Mouse (Mus musculus) liver, postnatal 0 days (tissue): ENCODE measurements at regions not wholly inside any gene's neighbourhood (a gene's known extent, or its start where the extent isn't known, plus 50 kb on each side); places are given as distances from the start of the nearest gene placed in this dataset.
A peak's percentile ranks its signal among the peaks of the same experiment; 100 is the strongest.

Experiments
- ATAC-seq: fragments of 200-750 bp; cut with Nextera tagmentation; 2 replicates; pipeline ENCODE4 v1.8.0; 2017; ENCODE audit warnings: mild to moderate bottlenecking, moderate library complexity
- DNase-seq: peaks from one replicate; pipeline ENCODE4 v3.0.0-alpha.2; 2016
- H3K27ac ChIP-seq: fragments of 300-500 bp; sonication (generic); 2 replicates; pipeline ENCODE4 v1.5.1; 2014; ENCODE audit warnings: antibody characterized with exemption, moderate library complexity, mild to moderate bottlenecking, low read depth
- H3K27me3 ChIP-seq: fragments of 300-500 bp; sonication (generic); 2 replicates; pipeline ENCODE4 v1.6.1; 2014; ENCODE audit warnings: low read length, control low read depth, mixed read lengths; ENCODE audit not compliant: insufficient read depth
- H3K36me3 ChIP-seq: fragments of 300-500 bp; sonication (generic); replicated peaks from 2 replicates; pipeline ENCODE4 v1.6.1; 2014; ENCODE audit warnings: mild to moderate bottlenecking, control low read depth, low read length, moderate library complexity, mixed read lengths; ENCODE audit not compliant: insufficient read depth
- H3K4me1 ChIP-seq: fragments of 300-500 bp; sonication (generic); 2 replicates; pipeline ENCODE4 v1.6.1; 2014; ENCODE audit warnings: antibody characterized with exemption, mild to moderate bottlenecking, control low read depth; ENCODE audit not compliant: insufficient read depth
- H3K4me2 ChIP-seq: fragments of 300-500 bp; sonication (generic); 2 replicates; pipeline ENCODE4 v1.6.1; 2014; ENCODE audit warnings: low read depth, mild to moderate bottlenecking, low read length, moderate library complexity, mixed read lengths
- H3K4me3 ChIP-seq: fragments of 300-500 bp; sonication (generic); 2 replicates; pipeline ENCODE4 v1.5.1; 2014; ENCODE audit warnings: low read depth, low read length
- H3K9ac ChIP-seq: fragments of 300-500 bp; sonication (generic); replicated peaks from 2 replicates; pipeline ENCODE4 v1.6.1; 2014; ENCODE audit warnings: mild to moderate bottlenecking, moderate library complexity
- H3K9me3 ChIP-seq: fragments of 300-500 bp; sonication (generic); 2 replicates; pipeline ENCODE4 v1.6.1; 2016; ENCODE audit warnings: mild to moderate bottlenecking, control low read depth, low read length, mixed read lengths
- CTCF ChIP-seq: sonication (generic); IDR thresholded peaks from 2 replicates; pipeline ENCODE4 v1.5.1; 2016; ENCODE audit warnings: antibody characterized with exemption, low read depth
- EP300 ChIP-seq: IDR thresholded peaks from 2 replicates; pipeline ENCODE4 v1.6.1; 2016; ENCODE audit warnings: antibody characterized with exemption, low read depth, mild to moderate bottlenecking
- WGBS: fragments of 180-500 bp; shearing (Covaris S2); extraction: QIAGEN DNeasy Blood & Tissue Kit; methylation state at CpG from one replicate; pipeline ENCODE4 v1.1.7; 2014; ENCODE audit not compliant: insufficient replicate concordance; 5-methylcytosine and 5-hydroxymethylcytosine counted together

- H3K36me3 ChIP-seq = no peaks in the 10 kb centered on the region
- TF ChIP-seq EP300 (no peak), CTCF (no peak)
- no peaks in the 10 kb centered on the region for H3K9me3 ChIP-seq
- H3K27me3 ChIP-seq = no peaks in the 10 kb centered on the region
- H3K4me3 ChIP-seq = no peak overlapping the region
- no peaks in the 10 kb centered on the region for H3K4me1 ChIP-seq
- H3K27ac ChIP-seq = no peak overlapping the region
- H3K9ac ChIP-seq = no peak overlapping the region
- ATAC-seq (no peak), DNase-seq (no peak)
- no peak overlapping the region for H3K4me2 ChIP-seq
- WGBS = 77% methylated on average over 3 of the region's 3 CpGs
Observed at GRCm38 (mm10) chr5:4498425-4498824, 259.4 kb downstream of the Fzd1 start.

- H3K9ac ChIP-seq = no peak overlapping the region
- H3K27me3 ChIP-seq = no peaks in the 10 kb centered on the region
- WGBS = 19% methylated on average over 3 of the region's 3 CpGs
- H3K9me3 ChIP-seq = no peaks in the 10 kb centered on the region
- no peak overlapping the region for H3K4me3 ChIP-seq
- no peaks in the 10 kb centered on the region for H3K4me1 ChIP-seq
- no peaks in the 10 kb centered on the region for H3K36me3 ChIP-seq
- no peak overlapping the region for H3K27ac ChIP-seq
- no peak for DNase-seq
- no peak for TF ChIP-seq CTCF
- TF ChIP-seq EP300 = no peak
- ATAC-seq = no peak
- peak overlapping the region; percentile 33; the same call in 1 of the 2 replicates for H3K4me2 ChIP-seq
Observed at GRCm38 (mm10) chr5:4496907-4497200, 261.0 kb downstream of the Fzd1 start.

GRCm38 (mm10) chr5:4496132-4496906 is 261.5 kb downstream of the Fzd1 start:
- no peaks in the 10 kb centered on the region for H3K36me3 ChIP-seq
- no peak overlapping the region for H3K9ac ChIP-seq
- peak overlapping the region; percentile 33; the same call in 1 of the 2 replicates for H3K4me2 ChIP-seq
- DNase-seq (no peak), ATAC-seq (no peak)
- no peaks in the 10 kb centered on the region for H3K9me3 ChIP-seq
- H3K4me1 ChIP-seq = no peaks in the 10 kb centered on the region
- WGBS = 14% methylated on average over 20 of the region's 20 CpGs
- no peak overlapping the region for H3K4me3 ChIP-seq
- no peak overlapping the region for H3K27ac ChIP-seq
- no peaks in the 10 kb centered on the region for H3K27me3 ChIP-seq
- TF ChIP-seq CTCF = no peak
- TF ChIP-seq EP300 = no peak

- H3K4me2 ChIP-seq = no peak overlapping the region
- no peak overlapping the region for H3K9ac ChIP-seq
- H3K27ac ChIP-seq = no peak overlapping the region
- no peaks in the 10 kb centered on the region for H3K36me3 ChIP-seq
- WGBS = 76% methylated on average over 6 of the region's 6 CpGs
- H3K4me3 ChIP-seq = no peak overlapping the region
- no peaks in the 10 kb centered on the region for H3K9me3 ChIP-seq
- ATAC-seq (no peak), DNase-seq (no peak)
- no peaks in the 10 kb centered on the region for H3K27me3 ChIP-seq
- H3K4me1 ChIP-seq = no peaks in the 10 kb centered on the region
- no peak for TF ChIP-seq EP300
- no peak for TF ChIP-seq CTCF
Observed at GRCm38 (mm10) chr5:4495482-4495881, 262.4 kb downstream of the Fzd1 start.

- Histone ChIP-seq H3K27me3 (no peaks in the 10 kb centered on the region), H3K9ac (no peak overlapping the region), H3K9me3 (no peaks in the 10 kb centered on the region), H3K27ac (no peak overlapping the region), H3K4me1 (no peaks in the 10 kb centered on the region), H3K4me3 (no peak overlapping the region), H3K4me2 (no peak overlapping the region), H3K36me3 (no peaks in the 10 kb centered on the region)
- ATAC-seq (no peak), DNase-seq (no peak)
- TF ChIP-seq EP300 = no peak
- WGBS = 83% methylated on average over 4 of the region's 4 CpGs
Observed at GRCm38 (mm10) chr5:4486391-4487132, 271.3 kb downstream of the Fzd1 start.

- Histone ChIP-seq H3K9ac (no peak overlapping the region), H3K4me3 (no peak overlapping the region), H3K36me3 (no peaks in the 10 kb centered on the region), H3K27ac (no peak overlapping the region), H3K27me3 (no peaks in the 10 kb centered on the region), H3K9me3 (no peaks in the 10 kb centered on the region), H3K4me1 (no peaks in the 10 kb centered on the region), H3K4me2 (no peak overlapping the region)
- TF ChIP-seq CTCF (no peak), EP300 (no peak)
- 70% methylated on average over 10 of the region's 10 CpGs for WGBS
- DNase-seq (no peak), ATAC-seq (no peak)
Observed at GRCm38 (mm10) chr5:4485542-4486390, 272.1 kb downstream of the Fzd1 start.
